Mouse (Mus musculus): ENCODE measurements around the gene Sult2a3. TPM values are rescaled to one million over a fixed set of nuclear protein-coding genes. Genes with fewer than 3 reads are reported as not detected.

Sult2a3 gene
- total and polyA plus RNA-seq, 2 experiments from 2014 or later: not detected

Other genes with a start within 250 kb of the Sult2a3 start
- not detected in 2 replicates for gene Sult2a4, start 133.4 kb downstream of the Sult2a3 start, total RNA-seq (2014; rRNA removed; ENCODE audit: low replicate concordance)
- gene Sult2a4, start 133.4 kb downstream of the Sult2a3 start, polyA plus RNA-seq (2015; fragmentation: Nextera tagmentation; extraction: Ambion mirVana): not detected in 2 replicates
- gene Sult2a6, start 131.8 kb upstream of the Sult2a3 start, total RNA-seq (2014; rRNA removed; ENCODE audit: low replicate concordance): not detected in 2 replicates
- not detected in 2 replicates for gene Sult2a6, start 131.8 kb upstream of the Sult2a3 start, polyA plus RNA-seq (2015; fragmentation: Nextera tagmentation; extraction: Ambion mirVana)
- gene Obox8, start 210.5 kb upstream of the Sult2a3 start, total RNA-seq (2014; rRNA removed; ENCODE audit: low replicate concordance): not detected in 2 replicates
- not detected in 2 replicates for gene Obox8, start 210.5 kb upstream of the Sult2a3 start, polyA plus RNA-seq (2015; fragmentation: Nextera tagmentation; extraction: Ambion mirVana)

Measured in heart, postnatal 0 days (tissue).